Mouse (Mus musculus) limb, embryonic 15.5 days (tissue): ENCODE data around the gene Dlg4. TPM values are rescaled to one million over a fixed set of nuclear protein-coding genes. Genes with fewer than 3 reads are reported as not detected.
A peak's percentile ranks its signal among the peaks of the same experiment; 100 is the strongest.

Experiments
- ATAC-seq: fragments of 200-750 bp; cut with Nextera tagmentation; 2 replicates; pipeline ENCODE4 v1.8.0; 2017; ENCODE audit warnings: low read depth, moderate TSS enrichment; ENCODE audit not compliant: insufficient number of reproducible peaks, low FRiP score, low TSS enrichment
- H3K27ac ChIP-seq: fragments of 300-500 bp; sonication (generic); 2 replicates; pipeline ENCODE4 v1.5.1; 2015; ENCODE audit warnings: moderate library complexity, mild to moderate bottlenecking, inconsistent platforms
- H3K27me3 ChIP-seq: fragments of 300-500 bp; sonication (generic); 2 replicates; pipeline ENCODE4 v1.6.1; 2015; ENCODE audit warnings: inconsistent platforms
- H3K36me3 ChIP-seq: fragments of 300-500 bp; sonication (generic); 2 replicates; pipeline ENCODE4 v1.6.1; 2015; ENCODE audit warnings: inconsistent platforms
- H3K4me1 ChIP-seq: fragments of 300-500 bp; sonication (generic); 2 replicates; pipeline ENCODE4 v1.6.1; 2015; ENCODE audit warnings: inconsistent platforms
- H3K4me2 ChIP-seq: fragments of 300-500 bp; sonication (generic); 2 replicates; pipeline ENCODE4 v1.6.1; 2015; ENCODE audit warnings: mild to moderate bottlenecking, inconsistent platforms
- H3K4me3 ChIP-seq: fragments of 300-500 bp; sonication (generic); 2 replicates; pipeline ENCODE4 v1.5.1; 2015; ENCODE audit warnings: mild to moderate bottlenecking, inconsistent platforms
- H3K9ac ChIP-seq: fragments of 300-500 bp; sonication (generic); 2 replicates; pipeline ENCODE4 v1.6.1; 2015; ENCODE audit warnings: inconsistent platforms
- H3K9me3 ChIP-seq: fragments of 300-500 bp; sonication (generic); 2 replicates; pipeline ENCODE4 v1.6.1; 2016; ENCODE audit warnings: inconsistent platforms
- WGBS: fragments of 180-500 bp; shearing (Covaris S2); methylation state at CpG from one replicate; pipeline ENCODE4 v1.1.7; 2015; 5-methylcytosine and 5-hydroxymethylcytosine counted together
- polyA plus RNA-seq: library from polyadenylated mRNA; unstranded; fragments of >200 nt; fragmentation: Nextera tagmentation; extraction: Ambion mirVana; gene quantifications from 2 replicates; pipeline ENCODE4 v1.2.1, GENCODE M21; 2015

The Dlg4 gene
- 9.6 and 10.7 TPM in 2 replicates for polyA plus RNA-seq

- WGBS = 85% methylated on average over 3 of the region's 3 CpGs
- peak within 1 kb of the TSS; percentile 90 for H3K4me2 ChIP-seq
- peaks cover 56% of the 10 kb centered on the region for H3K4me1 ChIP-seq
Measured at GRCm38 (mm10) chr11:70016669-70017068, at the start of gene Dlg4. Dlg4 (plus strand) TSS chr11:70016942.

DNA sequence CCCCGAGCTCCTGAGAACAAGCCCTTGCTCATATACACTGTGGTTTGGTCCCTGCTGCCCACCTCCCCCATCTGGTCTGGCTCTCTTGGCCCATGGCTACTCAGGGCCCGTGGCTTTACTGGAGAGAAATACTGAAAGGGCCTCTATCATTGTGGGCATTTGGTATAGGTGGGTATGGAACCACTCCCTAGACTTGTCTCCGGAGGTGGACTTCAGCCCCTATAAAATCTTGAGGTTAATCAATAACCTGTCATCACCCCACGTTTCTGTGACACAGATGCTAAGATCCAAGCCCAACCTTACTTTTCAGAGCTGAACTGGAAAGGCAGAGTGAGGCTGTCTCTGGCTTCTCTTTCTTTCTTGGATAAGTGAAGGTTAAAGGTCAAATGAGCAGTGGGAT is 47.9 kb upstream of the Dlg4 start:
- Histone ChIP-seq H3K4me2 (no peak overlapping the region), H3K27me3 (peaks cover 38% of the 10 kb centered on the region), H3K4me3 (no peak overlapping the region), H3K27ac (no peak overlapping the region), H3K36me3 (peaks cover 54% of the 10 kb centered on the region), H3K9me3 (no peaks in the 10 kb centered on the region), H3K4me1 (peaks cover 24% of the 10 kb centered on the region), H3K9ac (no peak overlapping the region)
- WGBS = 80% methylated on average over 4 of the region's 4 CpGs
- no peak for ATAC-seq

More at GRCm38 (mm10) chr11:70016669-70017068, at the start of gene Dlg4:
- ATAC-seq = no peak
- peaks cover 25% of the 10 kb centered on the region for H3K36me3 ChIP-seq
- H3K9me3 ChIP-seq = no peaks in the 10 kb centered on the region
- H3K27ac ChIP-seq = peak within 1 kb of the TSS; percentile 95
- H3K27me3 ChIP-seq = no peaks in the 10 kb centered on the region
- peak within 1 kb of the TSS; percentile 68 for H3K4me3 ChIP-seq
- peak within 1 kb of the TSS; percentile 34; the same call in 1 of the 2 replicates for H3K9ac ChIP-seq

GRCm38 (mm10) chr11:69970222-69970621 is 46.5 kb upstream of the Dlg4 start:
- no peaks in the 10 kb centered on the region for H3K9me3 ChIP-seq
- no peak overlapping the region for H3K27ac ChIP-seq
- no peak overlapping the region for H3K4me3 ChIP-seq
- ATAC-seq = no peak
- no peak overlapping the region for H3K9ac ChIP-seq
- H3K4me1 ChIP-seq = peaks cover 20% of the 10 kb centered on the region
- H3K36me3 ChIP-seq = peaks cover 68% of the 10 kb centered on the region
- H3K4me2 ChIP-seq = no peak overlapping the region
- WGBS = 81% methylated on average over 6 of the region's 6 CpGs
- peaks cover 24% of the 10 kb centered on the region for H3K27me3 ChIP-seq

DNA sequence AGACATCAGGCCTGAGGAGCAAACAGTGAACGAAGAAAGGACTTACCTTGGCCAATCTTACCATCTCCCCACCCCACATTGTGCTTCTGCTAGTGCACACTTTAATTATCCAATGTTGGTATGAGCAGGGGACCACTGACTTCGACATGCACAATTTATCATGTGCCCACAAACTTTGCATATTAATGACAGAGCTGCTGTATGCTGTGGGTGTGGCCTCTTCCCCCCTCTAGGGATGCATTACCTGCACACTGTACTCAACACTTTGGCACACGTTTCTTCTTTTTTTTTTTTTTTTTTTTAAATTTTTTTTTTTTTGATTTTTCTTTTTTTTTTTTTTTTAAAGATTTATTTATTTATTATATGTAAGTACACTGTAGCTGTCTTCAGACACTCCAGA is 46.0 kb upstream of the Dlg4 start:
- Histone ChIP-seq H3K4me2 (no peak overlapping the region), H3K27ac (no peak overlapping the region), H3K9me3 (no peaks in the 10 kb centered on the region), H3K9ac (no peak overlapping the region), H3K36me3 (peaks cover 72% of the 10 kb centered on the region), H3K4me3 (no peak overlapping the region), H3K27me3 (peaks cover 19% of the 10 kb centered on the region), H3K4me1 (peaks cover 14% of the 10 kb centered on the region)
- WGBS = 78% methylated on average over 3 of the region's 3 CpGs
- ATAC-seq = no peak

GRCm38 (mm10) chr11:69974907-69975306 is 41.8 kb upstream of the Dlg4 start:
- H3K27ac ChIP-seq = no peak overlapping the region
- H3K36me3 ChIP-seq = peaks cover 81% of the 10 kb centered on the region
- H3K4me1 ChIP-seq = peaks cover 6% of the 10 kb centered on the region
- H3K4me3 ChIP-seq = no peak overlapping the region
- no peaks in the 10 kb centered on the region for H3K27me3 ChIP-seq
- no peak for ATAC-seq
- no peaks in the 10 kb centered on the region for H3K9me3 ChIP-seq
- H3K4me2 ChIP-seq = no peak overlapping the region
- H3K9ac ChIP-seq = no peak overlapping the region
- WGBS = 98% methylated on average over 2 of the region's 2 CpGs

GRCm38 (mm10) chr11:69976271-69976670 is 40.5 kb upstream of the Dlg4 start:
- Histone ChIP-seq H3K36me3 (peaks cover 71% of the 10 kb centered on the region), H3K4me3 (no peak overlapping the region), H3K4me2 (no peak overlapping the region), H3K9ac (no peak overlapping the region), H3K27ac (no peak overlapping the region), H3K9me3 (no peaks in the 10 kb centered on the region), H3K27me3 (no peaks in the 10 kb centered on the region), H3K4me1 (peaks cover 6% of the 10 kb centered on the region)
- no peak for ATAC-seq
- 90% methylated on average over 4 of the region's 4 CpGs for WGBS

GRCm38 (mm10) chr11:69979827-69980195 is 36.9 kb upstream of the Dlg4 start:
- Histone ChIP-seq H3K27ac (peak overlapping the region; percentile 99), H3K4me3 (peak overlapping the region; percentile 90), H3K36me3 (peaks cover 52% of the 10 kb centered on the region), H3K9me3 (no peaks in the 10 kb centered on the region), H3K4me2 (peak overlapping the region; percentile 82), H3K27me3 (no peaks in the 10 kb centered on the region), H3K4me1 (peaks cover 23% of the 10 kb centered on the region), H3K9ac (peak overlapping the region; percentile 58)
- WGBS = 3% methylated on average over 16 of the region's 16 CpGs
- no peak for ATAC-seq

- Histone ChIP-seq H3K27ac (peak overlapping the region; percentile 99), H3K27me3 (no peaks in the 10 kb centered on the region), H3K4me2 (peak overlapping the region; percentile 82), H3K4me1 (peaks cover 23% of the 10 kb centered on the region), H3K36me3 (peaks cover 52% of the 10 kb centered on the region), H3K9ac (peak overlapping the region; percentile 93), H3K4me3 (peak overlapping the region; percentile 90), H3K9me3 (no peaks in the 10 kb centered on the region)
- WGBS = under 1% methylated on average over 36 of the region's 60 CpGs
- peak; percentile 96 for ATAC-seq
Measured at GRCm38 (mm10) chr11:69980196-69981140, 36.3 kb upstream of the Dlg4 start.

GRCm38 (mm10) chr11:69981141-69981762 is 35.5 kb upstream of the Dlg4 start, which contains the start of gene Ctdnep1:
Ctdnep1 (plus strand) TSS chr11:69981156.
- Histone ChIP-seq H3K27ac (peak within 1 kb of the TSS; percentile 99), H3K9me3 (no peaks in the 10 kb centered on the region), H3K27me3 (no peaks in the 10 kb centered on the region), H3K36me3 (peaks cover 49% of the 10 kb centered on the region), H3K4me3 (peak within 1 kb of the TSS; percentile 90), H3K4me1 (peaks cover 23% of the 10 kb centered on the region), H3K9ac (peak within 1 kb of the TSS; percentile 93), H3K4me2 (peak within 1 kb of the TSS; percentile 82)
- ATAC-seq = no peak
- WGBS = under 1% methylated on average over 40 of the region's 43 CpGs

GRCm38 (mm10) chr11:69982225-69982624 is 34.5 kb upstream of the Dlg4 start, which contains the start of gene Elp5:
Elp5 (minus strand) TSS chr11:69982517.
- WGBS = 58% methylated on average over 8 of the region's 8 CpGs
- Histone ChIP-seq H3K27me3 (no peaks in the 10 kb centered on the region), H3K9ac (peak within 1 kb of the TSS; percentile 93), H3K9me3 (no peaks in the 10 kb centered on the region), H3K27ac (peak within 1 kb of the TSS; percentile 99), H3K4me2 (peak within 1 kb of the TSS; percentile 73), H3K4me1 (peaks cover 23% of the 10 kb centered on the region), H3K4me3 (peak within 1 kb of the TSS; percentile 90), H3K36me3 (peaks cover 49% of the 10 kb centered on the region)
- ATAC-seq = no peak

DNA sequence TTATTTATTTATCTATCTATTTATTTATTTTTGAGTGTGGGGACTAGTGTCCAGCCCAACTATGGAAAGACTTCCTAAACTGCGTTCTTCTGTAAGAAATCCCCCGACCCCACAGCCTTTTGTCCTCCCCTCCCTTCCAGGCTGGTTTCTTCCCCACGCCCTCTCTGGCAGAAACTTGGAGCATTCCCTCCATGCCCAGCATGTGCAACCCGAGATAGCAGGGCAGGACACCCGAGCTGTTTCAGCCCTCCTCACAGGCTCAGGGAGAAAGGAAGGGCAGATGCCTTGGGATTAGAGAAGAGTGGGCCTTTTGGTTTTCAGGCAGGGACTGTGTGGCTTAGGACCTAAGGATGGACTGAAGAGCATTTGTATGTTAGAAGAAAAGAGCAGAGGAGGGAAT is 33.9 kb upstream of the Dlg4 start:
- no peak for ATAC-seq
- H3K27me3 ChIP-seq = no peaks in the 10 kb centered on the region
- no peaks in the 10 kb centered on the region for H3K9me3 ChIP-seq
- 32% methylated on average over 5 of the region's 5 CpGs for WGBS
- peak overlapping the region; percentile 73 for H3K4me2 ChIP-seq
- peak overlapping the region; percentile 90 for H3K4me3 ChIP-seq
- H3K27ac ChIP-seq = no peak overlapping the region
- peak overlapping the region; percentile 93 for H3K9ac ChIP-seq
- peaks cover 51% of the 10 kb centered on the region for H3K36me3 ChIP-seq
- peaks cover 23% of the 10 kb centered on the region for H3K4me1 ChIP-seq

GRCm38 (mm10) chr11:69983377-69983776 is 33.4 kb upstream of the Dlg4 start:
- Histone ChIP-seq H3K4me2 (peak overlapping the region; percentile 73), H3K4me1 (peaks cover 23% of the 10 kb centered on the region), H3K36me3 (peaks cover 51% of the 10 kb centered on the region)

More at GRCm38 (mm10) chr11:69983377-69983776, 33.4 kb upstream of the Dlg4 start:
- no peaks in the 10 kb centered on the region for H3K9me3 ChIP-seq
- ATAC-seq = no peak
- 0 out of 2 replicates have a peak overlapping the region, but pooled peaks have one; percentile 4 for H3K27ac ChIP-seq
- no peak overlapping the region for H3K9ac ChIP-seq
- no peaks in the 10 kb centered on the region for H3K27me3 ChIP-seq
- peak overlapping the region; percentile 90; the same call in 1 of the 2 replicates for H3K4me3 ChIP-seq
- 82% methylated on average over 4 of the region's 4 CpGs for WGBS
